Mouse (Mus musculus) brain, adult 2 months (tissue): Measurements from ENCODE around the gene Rgs4.
A peak's percentile ranks its signal among the peaks of the same experiment; 100 is the strongest.

Experiments
- DNase-seq: peaks from one replicate; pipeline ENCODE4 v3.0.0; 2011; ENCODE audit warnings: low read depth, low spot score

Gene Rgs4

DNA sequence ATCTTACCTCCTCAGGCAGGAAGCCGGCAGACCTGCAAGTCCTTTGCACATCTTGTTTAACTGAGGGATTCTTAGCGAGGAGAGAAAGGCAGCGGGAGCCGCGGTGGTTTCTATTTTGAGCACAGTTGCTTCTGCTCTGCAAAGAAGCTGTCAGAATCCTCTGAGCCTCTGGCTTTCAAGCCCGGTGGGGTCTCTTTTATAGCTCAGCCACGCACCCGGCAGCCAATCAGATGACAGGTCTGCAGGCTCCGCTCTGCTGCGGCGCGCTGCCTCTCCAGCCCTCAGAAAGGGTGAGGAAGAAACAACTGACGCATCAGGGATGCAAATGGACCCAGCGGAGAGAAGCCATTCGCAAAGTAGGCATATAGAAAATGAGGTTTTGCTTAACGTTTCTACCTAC, at the start of gene Rgs4:
Gene Rgs4 (minus strand): TSS at position 170 of the 400 bp plus-strand sequence.
- DNase-seq, result peak; percentile 96

DNA sequence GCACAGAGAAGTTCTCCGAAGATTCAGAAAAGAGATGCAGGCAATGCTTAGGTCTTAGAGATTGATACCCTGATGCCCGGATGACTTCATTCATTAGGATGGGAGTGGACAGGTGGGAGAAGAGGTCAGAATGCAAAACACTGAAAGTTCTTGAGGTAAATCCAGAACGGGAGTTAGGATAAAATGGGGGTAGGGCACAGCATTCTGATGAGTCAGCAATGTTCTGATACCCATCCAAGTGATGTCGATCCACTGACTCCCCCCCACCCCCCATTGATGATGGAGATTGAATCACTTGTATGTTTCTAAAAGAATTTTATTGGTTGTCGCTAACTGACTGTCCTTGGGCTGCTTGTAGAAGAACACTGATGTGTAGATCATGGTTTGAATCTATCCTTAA, 45.0 kb upstream of the Rgs4 start:
- no peak for DNase-seq

DNA sequence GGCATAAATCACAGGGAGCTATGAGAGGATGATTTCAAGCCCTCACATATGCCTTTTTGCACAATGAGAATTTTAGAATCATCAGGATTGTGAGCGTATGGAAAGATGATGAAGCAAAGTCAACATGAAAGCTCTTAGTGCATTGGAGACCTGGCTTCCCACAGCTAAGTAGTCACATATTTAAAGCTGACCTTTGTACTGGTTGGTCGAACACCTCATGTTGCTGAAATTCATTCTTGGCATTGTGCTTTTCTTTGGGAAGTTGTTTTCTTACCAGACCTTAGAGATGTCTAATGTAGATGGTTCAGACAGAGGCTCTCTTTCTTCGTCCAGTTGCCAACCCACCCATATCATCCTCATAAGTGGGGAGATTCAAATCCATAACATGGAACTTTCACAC, 38.5 kb upstream of the Rgs4 start:
- DNase-seq, result no peak

DNA sequence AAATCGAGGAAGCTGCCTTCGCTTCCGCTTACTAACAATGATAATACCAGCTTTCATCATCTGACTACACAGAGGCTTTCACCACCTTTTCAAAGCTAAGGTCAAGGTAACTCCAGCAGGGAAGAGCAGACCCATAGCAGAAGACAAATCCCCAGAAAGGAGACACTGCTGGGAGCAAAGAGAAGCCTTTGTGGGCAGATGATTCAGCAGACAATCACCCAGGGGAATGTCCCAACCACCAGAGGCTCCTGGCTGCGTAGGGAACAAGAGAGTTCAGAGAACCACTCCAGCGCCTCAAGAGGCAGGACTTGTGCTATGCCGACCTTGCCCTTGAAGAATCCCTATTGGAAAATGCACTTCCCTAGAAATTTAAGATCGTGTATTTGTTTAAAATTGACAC, 29.1 kb upstream of the Rgs4 start:
- no peak for DNase-seq

DNA sequence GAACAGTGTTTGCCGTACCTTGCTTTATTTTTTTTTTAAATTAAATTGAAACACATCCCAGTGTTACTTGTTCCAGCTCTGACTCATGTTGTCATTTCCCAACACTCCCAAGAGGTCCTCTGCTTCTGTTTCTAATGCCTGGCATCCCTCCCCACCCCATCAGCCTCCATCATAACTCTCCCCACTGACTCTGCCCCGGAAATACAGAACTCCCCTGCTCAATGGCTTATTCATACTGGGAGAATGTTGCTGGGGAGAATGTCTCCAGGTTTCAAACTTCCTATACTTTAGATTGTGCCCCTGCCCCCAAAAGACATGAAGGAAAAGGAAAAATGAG, 17.1 kb upstream of the Rgs4 start:
- DNase-seq, result peak; percentile 79

DNA sequence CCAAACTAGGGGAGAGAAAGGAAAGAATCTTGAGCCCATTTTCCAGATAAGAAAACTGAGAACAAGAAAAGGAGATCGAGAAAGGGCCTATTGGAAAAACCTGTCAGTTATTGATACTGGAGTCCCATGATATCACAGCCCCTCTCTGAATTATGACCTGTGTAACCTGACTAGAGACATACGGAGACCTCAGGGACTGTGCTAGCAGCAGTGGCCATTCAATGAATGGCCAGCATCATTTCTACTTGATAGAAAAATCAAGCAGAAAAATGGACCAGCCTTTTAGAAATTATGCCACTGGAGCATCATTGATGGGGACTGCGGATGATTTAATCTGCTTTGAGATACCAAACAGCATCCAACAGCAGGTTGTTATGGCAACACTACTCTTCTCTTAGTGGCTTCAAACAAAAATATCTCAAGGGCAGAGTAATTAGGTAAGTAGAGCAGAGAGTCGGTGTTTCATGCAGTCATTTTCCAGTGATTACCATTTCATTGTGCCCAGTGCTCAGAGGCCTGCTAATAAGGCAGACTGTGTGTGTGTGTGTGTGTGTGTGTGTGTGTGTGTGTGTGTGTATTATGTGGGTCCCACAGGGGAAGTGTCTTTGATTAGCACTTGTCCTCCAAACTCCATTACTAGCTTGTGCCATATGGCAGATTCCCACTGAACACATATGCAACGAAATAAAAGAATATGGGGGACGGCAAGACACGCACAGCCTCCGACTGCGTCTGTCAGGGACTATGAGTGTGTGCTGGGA, 16.6 kb upstream of the Rgs4 start:
- peak; percentile 74 for DNase-seq

DNA sequence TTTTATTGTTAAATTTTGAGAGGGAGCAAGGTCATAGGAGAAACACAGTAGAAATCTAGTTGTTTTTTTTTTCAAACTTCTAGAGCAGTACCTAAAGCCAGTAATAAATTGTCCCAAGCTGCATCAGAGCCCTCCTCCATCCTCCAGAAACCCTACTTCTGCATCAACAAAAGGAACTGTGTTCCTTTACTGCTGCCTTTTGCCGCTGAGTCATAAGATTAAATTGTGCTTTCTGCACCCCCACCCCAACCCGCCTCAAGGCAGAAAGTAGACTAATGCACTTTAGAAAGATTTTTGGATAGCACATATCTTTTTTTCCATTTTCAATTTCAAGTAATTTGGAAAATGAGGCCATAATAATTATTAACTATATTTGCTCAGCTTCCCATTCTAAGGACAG, 15.1 kb upstream of the Rgs4 start:
- peak; percentile 65 for DNase-seq

DNA sequence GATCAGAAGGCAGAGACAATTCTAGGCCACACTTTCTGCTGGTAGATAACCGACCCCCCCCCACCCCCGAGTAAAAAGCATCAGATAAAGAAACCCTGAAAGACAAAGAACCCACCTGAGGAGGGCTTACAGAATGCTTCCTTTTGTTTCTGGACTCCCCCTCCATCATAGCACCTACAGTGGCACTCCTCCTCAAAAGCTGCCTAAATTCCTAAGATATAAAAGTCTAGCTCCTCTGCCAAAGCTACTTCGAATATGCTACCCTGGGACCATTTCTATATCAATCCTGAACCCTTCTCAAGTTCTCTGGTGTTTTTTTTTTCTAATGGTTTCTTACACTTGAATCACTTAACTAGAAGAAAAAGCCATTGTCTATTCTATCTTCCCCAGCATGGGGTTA, 9.1 kb upstream of the Rgs4 start:
- peak; percentile 51 for DNase-seq

DNA sequence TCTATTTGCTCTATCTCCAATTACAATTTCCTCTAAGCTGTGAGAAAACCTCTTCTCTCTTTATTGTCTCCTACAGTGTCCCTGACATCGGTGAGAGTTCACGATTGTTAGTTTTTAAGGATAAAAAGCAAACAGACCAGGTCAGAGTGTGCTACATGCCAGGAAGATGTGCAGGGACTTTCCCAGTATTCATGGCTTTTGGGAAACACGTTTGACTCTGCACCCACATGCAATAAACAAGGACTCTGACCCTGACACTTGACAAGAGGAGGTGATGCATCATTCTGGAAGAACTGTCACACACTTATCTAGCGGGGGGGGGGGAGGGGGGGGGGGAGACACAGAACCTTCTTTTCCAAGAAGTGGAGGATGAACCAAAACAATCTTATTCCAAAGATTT, 5.0 kb upstream of the Rgs4 start:
- DNase-seq, result no peak

DNA sequence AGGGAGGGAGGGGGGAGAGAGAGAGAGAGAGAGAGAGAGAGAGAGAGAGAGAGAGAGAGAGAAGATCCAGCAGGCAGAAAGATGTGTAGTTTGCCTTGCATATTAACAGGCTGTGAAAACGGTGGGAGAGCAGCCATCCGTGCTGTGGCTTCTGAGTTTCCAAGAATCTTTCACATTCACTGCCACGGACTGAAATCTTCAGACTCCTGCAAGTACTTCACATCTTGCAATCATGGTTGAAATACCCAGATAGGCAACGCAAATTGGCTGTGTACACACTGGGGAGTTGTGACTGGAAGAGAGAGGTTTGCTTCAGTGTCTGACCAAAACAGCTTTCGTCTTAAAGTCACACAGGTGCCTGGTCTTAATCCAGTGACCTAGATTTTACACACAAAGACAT, 997 bp upstream of the Rgs4 start:
- DNase-seq, result peak; percentile 79

DNA sequence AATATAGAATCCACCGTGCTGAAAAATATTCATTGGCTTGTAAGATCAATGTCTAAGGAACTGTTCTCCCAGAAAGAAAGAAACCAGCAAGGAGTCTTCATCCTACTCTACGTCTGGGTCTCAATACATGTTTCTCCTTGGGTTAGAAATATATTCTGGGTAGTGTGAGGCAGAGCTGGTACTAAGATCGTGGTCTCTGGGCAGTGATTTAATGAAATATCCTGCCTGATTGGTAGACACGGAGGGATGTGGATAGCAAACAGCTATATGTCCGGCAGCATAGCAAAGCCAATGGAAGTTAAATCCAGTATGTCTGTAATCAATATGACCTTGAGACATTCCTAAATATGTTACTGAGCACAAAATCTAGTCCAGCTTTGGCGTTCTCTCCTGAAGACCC, 460 bp upstream of the Rgs4 start:
- DNase-seq, result no peak

DNA sequence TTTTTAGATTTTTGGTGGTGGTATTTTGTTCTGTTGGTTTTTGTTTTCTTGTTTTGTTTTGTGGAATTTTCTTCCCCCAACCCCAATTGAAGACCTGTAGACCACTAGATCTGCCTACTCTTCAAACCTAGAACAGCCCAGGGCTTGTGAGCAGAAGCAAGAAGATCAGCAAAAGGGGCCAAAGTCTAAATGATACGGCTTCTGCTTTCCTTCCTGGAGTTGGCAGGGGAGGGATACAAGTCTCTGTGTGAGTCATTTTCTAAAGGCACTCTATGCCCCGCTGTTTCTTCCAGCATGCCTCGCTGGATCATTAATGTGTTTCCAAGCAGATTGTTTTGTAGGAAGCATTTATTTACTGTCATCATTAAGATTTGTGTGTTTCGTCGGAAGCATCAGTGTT, 6.3 kb downstream of the Rgs4 start:
- peak; percentile 40 for DNase-seq

DNA sequence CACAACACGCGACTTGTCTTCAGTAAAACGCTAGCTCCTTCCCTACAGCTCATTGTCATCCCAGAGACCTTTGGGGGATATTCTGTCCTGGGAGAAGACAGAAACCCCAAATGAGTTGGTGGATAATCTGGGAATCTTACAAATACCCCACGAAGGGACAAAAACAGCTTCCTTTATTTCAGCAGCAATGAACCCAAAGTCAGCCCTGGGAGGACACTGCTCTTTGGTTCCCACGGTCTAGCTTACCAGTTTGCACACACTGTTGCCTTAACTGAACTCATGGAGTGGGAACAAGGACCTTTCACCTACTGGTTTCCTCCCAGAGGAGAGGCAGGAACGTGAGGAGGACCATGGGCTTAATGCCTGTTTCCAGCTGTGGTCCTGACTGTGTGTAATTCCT, 10.2 kb downstream of the Rgs4 start:
- DNase-seq, result no peak

DNA sequence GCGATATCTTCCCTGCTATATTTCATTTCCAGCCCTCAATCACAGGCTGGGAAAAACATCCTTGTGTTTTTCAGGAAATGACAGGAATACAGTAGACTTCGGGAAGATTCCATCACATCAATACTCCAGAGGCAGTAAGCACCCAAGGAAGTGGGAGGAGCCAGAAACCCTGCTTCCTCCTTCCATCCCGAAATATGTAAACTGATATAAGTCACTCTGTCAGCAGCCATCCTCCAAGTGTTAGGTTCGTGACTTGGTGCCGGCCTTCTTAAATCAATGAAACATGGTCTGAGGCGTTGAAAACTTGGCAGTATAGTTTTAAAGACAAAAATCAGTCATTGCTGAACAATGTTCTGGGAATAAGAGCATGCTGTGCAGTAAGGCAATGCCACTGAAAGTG, 11.3 kb downstream of the Rgs4 start:
- no peak for DNase-seq

DNA sequence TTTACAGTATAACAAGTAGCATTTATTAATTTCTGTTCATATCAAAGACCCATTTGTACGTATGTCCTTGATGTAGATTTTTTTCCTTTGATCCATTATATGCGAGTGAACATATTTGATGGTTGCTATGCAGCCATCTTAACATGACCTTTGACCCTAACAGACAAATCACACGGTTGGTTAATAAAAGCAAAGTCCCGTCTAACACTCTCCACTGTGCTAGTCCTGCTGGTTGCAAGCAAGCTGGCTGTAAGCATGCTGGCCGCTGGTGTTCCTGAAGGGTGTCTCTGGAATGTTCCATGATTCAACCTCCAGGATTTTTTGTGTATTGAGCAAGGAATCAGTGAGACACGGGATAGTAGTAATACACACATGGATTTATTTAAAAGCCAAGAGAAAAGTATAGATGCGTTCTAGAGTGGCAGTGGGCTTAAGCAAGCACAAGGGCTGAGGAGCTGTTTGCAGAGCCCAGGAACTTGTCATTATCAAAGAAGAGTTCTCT, 16.8 kb downstream of the Rgs4 start:
- no peak for DNase-seq

DNA sequence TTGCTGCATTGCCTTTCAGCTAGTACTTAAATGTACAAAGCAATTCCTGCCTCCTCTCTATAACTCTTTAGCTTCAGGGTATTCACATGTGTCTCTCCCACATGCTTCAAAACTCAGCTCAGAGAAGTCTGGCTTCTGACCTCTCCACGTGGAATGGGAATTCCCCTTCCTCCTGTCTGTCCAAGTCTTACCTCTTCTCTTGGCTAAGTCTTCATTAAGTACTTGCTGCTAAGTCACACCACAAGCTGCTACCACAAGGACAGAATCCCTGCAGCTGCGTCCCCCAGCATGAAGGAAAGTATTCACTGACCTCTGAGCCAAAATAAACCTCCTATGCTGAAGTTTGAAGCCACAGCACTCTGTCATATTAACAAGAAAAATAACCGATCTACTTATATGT, 21.1 kb downstream of the Rgs4 start:
- DNase-seq, result no peak

DNA sequence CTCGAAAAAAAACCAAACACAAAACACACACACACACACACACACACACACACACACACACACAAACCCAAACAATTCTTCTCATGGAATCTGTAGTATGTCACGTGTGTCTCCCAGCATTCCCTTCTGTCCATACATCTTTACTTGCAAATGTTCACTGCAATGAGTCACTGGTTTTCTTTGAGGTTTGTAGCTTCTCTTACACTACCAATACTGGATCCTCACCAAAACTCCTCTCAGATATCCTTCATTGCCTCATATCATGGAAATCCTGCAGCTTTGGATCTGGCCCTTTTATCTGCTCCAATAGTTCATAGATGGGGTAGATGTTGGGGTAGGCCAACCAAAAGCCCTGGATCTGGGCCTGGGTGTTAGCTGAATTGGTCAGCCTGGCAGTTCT, 25.6 kb downstream of the Rgs4 start:
- no peak for DNase-seq

DNA sequence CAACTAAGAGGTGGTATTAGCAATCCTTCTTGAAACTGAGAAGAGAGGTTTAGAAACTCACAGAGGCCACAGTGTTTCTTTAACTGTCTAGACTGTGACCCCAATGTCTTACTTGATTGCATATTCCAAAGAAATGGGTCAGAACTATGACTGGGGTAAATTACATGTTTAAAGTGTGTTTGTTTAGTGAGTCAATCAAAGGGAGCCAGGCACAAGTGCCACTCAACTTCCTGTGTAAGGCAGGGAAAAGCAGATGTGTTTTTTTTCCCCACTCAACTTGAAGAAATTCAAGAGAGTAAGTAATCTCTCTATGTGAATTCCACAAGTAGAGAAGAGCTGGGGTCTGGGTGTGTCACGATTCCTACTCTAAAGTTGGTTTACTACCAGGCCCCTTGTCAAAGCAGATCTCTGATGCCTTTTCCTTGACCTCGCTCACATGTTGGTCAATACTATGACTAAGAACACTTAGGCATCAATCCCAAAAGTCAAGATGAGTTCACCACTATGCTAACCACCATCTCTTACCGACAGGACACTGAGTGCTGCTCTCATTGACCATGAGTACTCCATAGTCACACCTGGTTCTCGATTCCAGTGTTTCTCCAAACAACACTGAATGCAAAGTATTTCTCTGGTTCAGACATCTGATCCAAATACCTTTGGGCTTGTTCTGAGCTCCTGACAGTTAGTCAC, 42.9 kb downstream of the Rgs4 start:
- no peak for DNase-seq

DNA sequence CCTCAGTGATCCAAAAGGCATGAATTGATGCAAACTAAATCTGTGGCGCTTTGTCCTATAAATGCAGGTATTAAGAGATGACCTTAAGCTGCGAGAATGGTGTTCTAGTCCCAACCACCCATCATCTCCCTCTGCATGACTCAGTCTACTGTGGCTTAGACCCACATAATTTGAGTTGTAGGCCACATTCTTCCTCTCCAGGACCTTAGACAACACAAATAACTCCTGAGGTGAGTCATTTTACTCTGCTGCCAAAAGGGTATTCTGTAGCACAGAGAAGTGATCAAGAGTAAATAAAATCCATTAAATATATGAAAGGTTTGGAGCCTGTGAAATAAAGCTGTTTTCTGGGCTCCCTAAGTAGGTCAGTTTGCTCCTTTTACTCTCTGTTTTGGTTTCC, 48.3 kb downstream of the Rgs4 start:
- peak; percentile 20 for DNase-seq

DNA sequence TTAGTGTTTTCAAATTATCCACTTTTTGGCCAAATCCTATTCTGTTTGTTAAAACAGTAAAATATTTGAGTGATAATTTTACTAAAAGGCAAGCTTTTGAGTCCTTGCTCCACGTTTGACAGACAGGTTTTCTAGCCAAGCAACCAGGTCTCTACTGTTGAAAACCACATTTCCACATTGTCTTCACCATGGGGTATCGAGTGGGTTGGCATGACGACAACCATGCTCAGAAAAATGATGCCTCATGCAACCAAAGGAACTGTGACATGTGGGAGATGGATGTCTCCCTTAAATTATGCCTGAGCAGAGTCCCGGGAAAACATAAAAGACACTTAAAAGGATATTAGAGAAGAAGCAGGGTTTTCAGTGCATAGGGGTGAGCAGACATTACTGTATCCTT, 50.2 kb downstream of the Rgs4 start:
- DNase-seq, result no peak

DNA sequence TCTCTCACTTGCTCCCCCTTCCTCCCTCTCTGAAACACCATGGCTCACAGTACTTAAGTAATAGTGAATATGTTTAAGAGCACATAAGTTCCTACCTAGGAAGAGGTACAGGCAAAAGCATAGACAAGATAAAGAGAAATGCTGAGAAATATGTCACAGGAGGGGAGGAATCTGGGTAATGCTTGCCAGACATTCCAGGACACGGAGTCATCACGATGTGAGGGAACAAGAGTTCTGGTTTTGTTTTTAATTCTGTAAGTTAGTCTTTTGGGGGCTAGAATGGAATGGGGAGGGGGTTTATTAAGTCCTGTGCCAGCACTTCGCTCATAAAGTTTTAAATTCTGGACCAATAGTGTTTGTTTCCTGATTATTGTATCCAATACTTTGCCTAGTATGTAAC, 52.1 kb downstream of the Rgs4 start:
- no peak for DNase-seq

DNA sequence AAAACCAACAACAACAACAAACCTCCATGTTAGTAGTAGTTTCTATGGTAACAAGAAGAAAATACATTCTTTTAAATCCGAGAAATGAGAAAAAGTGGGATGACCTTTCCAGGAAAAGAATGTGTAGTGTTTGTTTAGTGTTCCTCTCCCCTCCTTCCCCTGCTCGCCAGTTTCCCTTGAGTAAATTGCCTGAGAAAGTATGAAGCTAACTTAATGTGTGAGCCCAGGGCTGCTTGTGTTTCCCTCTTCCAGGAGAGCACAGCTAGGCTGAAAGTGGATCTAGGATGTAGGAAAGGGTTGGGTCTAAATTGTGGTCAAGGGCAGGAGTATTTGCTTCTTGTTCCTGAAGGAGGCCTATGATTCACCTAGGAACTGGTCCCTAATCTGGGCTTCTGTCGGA, 53.9 kb downstream of the Rgs4 start:
- DNase-seq, result no peak

DNA sequence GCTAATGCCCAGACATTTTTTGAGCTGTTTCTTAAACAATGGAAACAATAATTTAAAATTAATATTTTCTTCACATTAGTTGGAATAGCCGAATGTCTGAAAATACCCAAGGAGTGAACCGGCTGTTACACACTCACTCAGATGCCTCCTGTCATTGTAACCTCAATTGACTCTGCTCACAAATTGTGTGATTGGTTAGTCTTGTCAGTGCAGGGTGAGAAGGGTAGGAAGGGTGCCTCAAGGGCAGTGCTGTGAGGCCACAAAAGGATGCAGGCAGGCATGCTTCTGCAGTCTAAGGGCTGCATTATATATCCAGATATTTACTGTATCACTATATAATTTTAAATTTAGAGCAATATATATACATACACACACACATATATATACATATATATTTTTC, 54.4 kb downstream of the Rgs4 start:
- DNase-seq, result no peak
